20 mouse cellular contexts compared by ENCODE assay signal in the genomic region with DNA sequence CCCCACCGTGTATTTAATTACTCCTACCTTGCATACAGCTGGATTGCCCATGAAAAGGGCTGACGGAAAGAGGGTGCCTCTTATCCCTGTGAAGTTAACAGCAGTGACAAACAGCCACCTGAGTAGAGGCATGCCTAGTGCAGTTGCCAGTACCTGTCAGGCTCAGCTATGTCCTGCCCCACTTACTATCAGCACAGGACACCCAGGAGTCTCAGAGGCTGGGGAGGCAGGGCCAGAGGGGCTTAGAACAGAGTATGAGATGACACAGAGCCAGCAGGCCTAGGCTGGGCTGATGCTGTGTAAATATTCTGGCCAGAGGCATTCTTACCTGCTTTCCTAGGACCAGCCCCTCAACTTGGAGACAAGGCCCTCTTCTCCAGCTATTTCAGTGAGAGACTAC. TPM values are rescaled to one million over a fixed set of nuclear protein-coding genes. Genes with fewer than 3 reads are reported as not detected.
A peak's percentile ranks its signal among the peaks of the same experiment; 100 is the strongest.
DNase-seq lines count a peak whose midpoint lies in the region; ATAC-seq and TF ChIP-seq lines count a peak whose summit lies in the region.
"Had no signal": no experiment of that assay in that cellular context is flagged by ENCODE, and none has a peak within 500 bp of the region (broad histone marks: within the 10 kb centered on the region; RNA-seq: fewer than 3 reads in every experiment).

No protein-coding gene starts in this region.

- H3K4me3 ChIP-seq in heart, embryonic 13.5 days: no peak overlapping the region
- no peak overlapping the region for H3K4me3 ChIP-seq in liver, embryonic 11.5 days (ENCODE audit: low read depth, low read length)
- H3K4me3 ChIP-seq in liver, embryonic 14.5 days (ENCODE audit: insufficient read depth in 1 of 2, low read depth in 2 of 2, low read length in 2 of 2): no peak overlapping the region
- no peak overlapping the region for H3K4me3 ChIP-seq in stomach, embryonic 15.5 days (replicated peaks)
- H3K4me3 ChIP-seq: embryonic facial prominence, embryonic 10.5 days; neural tube, embryonic 12.5 days had no signal

- H3K9ac ChIP-seq in heart, embryonic 13.5 days: peak overlapping the region; percentile 56
- peak overlapping the region; percentile 26; the same call in 1 of the 2 replicates for H3K9ac ChIP-seq in liver, embryonic 11.5 days (ENCODE audit: low read depth, low read length)
- H3K9ac ChIP-seq in liver, embryonic 14.5 days (replicated peaks): no peak overlapping the region
- no peak overlapping the region for H3K9ac ChIP-seq in stomach, embryonic 15.5 days
- H3K9ac ChIP-seq: neural tube, embryonic 12.5 days had no signal

- H3K27me3 ChIP-seq in heart, embryonic 13.5 days (replicated peaks): no peaks in the 10 kb centered on the region
- H3K27me3 ChIP-seq in liver, embryonic 11.5 days (replicated peaks; ENCODE audit: control insufficient read depth, insufficient read depth, low read length): no peaks in the 10 kb centered on the region
- no peaks in the 10 kb centered on the region for H3K27me3 ChIP-seq in liver, embryonic 14.5 days (ENCODE audit: control insufficient read depth, insufficient read depth, low read length)
- H3K27me3 ChIP-seq in stomach, embryonic 15.5 days (replicated peaks): no peaks in the 10 kb centered on the region
- H3K27me3 ChIP-seq: neural tube, embryonic 12.5 days had no signal

- intact Hi-C loops in heart, postnatal 25 days (cut with DNase I): no loop called here

- no peak overlapping the region for H3K4me2 ChIP-seq in heart, embryonic 13.5 days
- H3K4me2 ChIP-seq in liver, embryonic 11.5 days: 0 out of 2 replicates have a peak overlapping the region, but pooled peaks have one; percentile 17
- no peak overlapping the region; the same call in 1 of the 2 replicates for H3K4me2 ChIP-seq in liver, embryonic 14.5 days (ENCODE audit: low read depth)
- H3K4me2 ChIP-seq in stomach, embryonic 15.5 days: no peak overlapping the region
- H3K4me2 ChIP-seq: midbrain, embryonic 11.5 days; neural tube, embryonic 12.5 days had no signal

- WGBS in heart, embryonic 13.5 days: 59% methylated on average over 2 of the region's 2 CpGs
- 71% methylated on average over 2 of the region's 2 CpGs for WGBS in liver, embryonic 11.5 days
- 50% methylated on average over 2 of the region's 2 CpGs for WGBS in liver, embryonic 14.5 days (ENCODE audit: insufficient replicate concordance)
- WGBS in stomach, embryonic 15.5 days: 57% methylated on average over 2 of the region's 2 CpGs

- ATAC-seq in heart, embryonic 13.5 days (ENCODE audit: extremely low read depth, insufficient number of reproducible peaks, low FRiP score, low TSS enrichment): no peak
- peak; percentile 30; the same call in 1 of the 2 replicates for ATAC-seq in liver, embryonic 11.5 days (replicated peaks; ENCODE audit: low FRiP score)
- ATAC-seq in liver, embryonic 14.5 days (ENCODE audit: insufficient read depth): peak; percentile 54
- ATAC-seq in stomach, embryonic 15.5 days (ENCODE audit: insufficient read depth, low FRiP score, low read depth): no peak
- ATAC-seq: hindbrain, postnatal 0 days had no signal

- peaks cover 98% of the 10 kb centered on the region for H3K4me1 ChIP-seq in heart, embryonic 13.5 days
- H3K4me1 ChIP-seq in liver, embryonic 11.5 days (replicated peaks; ENCODE audit: control insufficient read depth, insufficient read depth, low read length): peaks cover 86% of the 10 kb centered on the region
- peaks cover 28 to 50% of the 10 kb centered on the region in 2 experiments for H3K4me1 ChIP-seq in liver, embryonic 14.5 days (replicated peaks; ENCODE audit: control insufficient read depth in 2 of 2, insufficient read depth in 2 of 2, low read length in 1 of 2)
- peaks cover 30% of the 10 kb centered on the region for H3K4me1 ChIP-seq in stomach, embryonic 15.5 days

- H3K36me3 ChIP-seq in heart, embryonic 13.5 days: no peaks in the 10 kb centered on the region
- no peaks in the 10 kb centered on the region for H3K36me3 ChIP-seq in liver, embryonic 11.5 days (ENCODE audit: control insufficient read depth, insufficient read depth, low read length)
- no peaks in the 10 kb centered on the region for H3K36me3 ChIP-seq in liver, embryonic 14.5 days (replicated peaks; ENCODE audit: control insufficient read depth, insufficient read depth, low read depth)
- no peaks in the 10 kb centered on the region for H3K36me3 ChIP-seq in stomach, embryonic 15.5 days
- H3K36me3 ChIP-seq: embryonic facial prominence, embryonic 10.5 days; neural tube, embryonic 12.5 days had no signal

- no peak for TF ChIP-seq EP300 in liver, embryonic 14.5 days (IDR thresholded peaks at IDR 0.05; ENCODE audit: low read depth)

- H3K27ac ChIP-seq in heart, embryonic 13.5 days (replicated peaks): peak overlapping the region; percentile 76
- H3K27ac ChIP-seq in liver, embryonic 11.5 days (ENCODE audit: low read depth, low read length): peak overlapping the region; percentile 21
- no peak overlapping the region for H3K27ac ChIP-seq in liver, embryonic 14.5 days
- H3K27ac ChIP-seq in stomach, embryonic 15.5 days: peak overlapping the region; percentile 37; the same call in 1 of the 2 replicates
- H3K27ac ChIP-seq: embryonic facial prominence, embryonic 10.5 days; hindbrain, postnatal 0 days; kidney, postnatal 0 days; neural tube, embryonic 12.5 days had no signal

- DNase-seq in heart, postnatal 25 days (ENCODE audit: low spot score): no peak
- no peak for DNase-seq in liver, embryonic 11.5 days (ENCODE audit: low spot score)
- DNase-seq in liver: no peak
- DNase-seq in liver, embryonic 14.5 days (ENCODE audit: low read depth in 3 of 3, low spot score in 3 of 3): no peak
- no peak for DNase-seq in adipocyte (ENCODE audit: low spot score)
- DNase-seq: adrenal gland, adult 2 months; cerebellum, adult 8-10 months; gastrocnemius, postnatal 10 days; kidney, adult 18-20 months; left cerebral cortex, postnatal 4 days; lung, postnatal 4 days; right cerebral cortex, postnatal 4 days; thymus, postnatal 25 days had no signal

- H3K9me3 ChIP-seq in heart, embryonic 13.5 days: no peaks in the 10 kb centered on the region
- no peaks in the 10 kb centered on the region for H3K9me3 ChIP-seq in liver, embryonic 11.5 days (ENCODE audit: control insufficient read depth, low read length)
- no peaks in the 10 kb centered on the region for H3K9me3 ChIP-seq in liver, embryonic 14.5 days (ENCODE audit: control insufficient read depth, low read length)
- no peaks in the 10 kb centered on the region for H3K9me3 ChIP-seq in stomach, embryonic 15.5 days
- H3K9me3 ChIP-seq: embryonic facial prominence, embryonic 10.5 days; neural tube, embryonic 12.5 days had no signal

- no peak for TF ChIP-seq CTCF in liver, embryonic 14.5 days (IDR thresholded peaks at IDR 0.05; ENCODE audit: low read depth)

RNA-seq across cellular contexts. Expression of a gene that starts 48.0 kb away (rescaled TPM):
- polyA plus RNA-seq in heart, embryonic 13.5 days (2015; fragmentation: Nextera tagmentation; extraction: Ambion mirVana): 5.1 and 6.6 TPM in 2 replicates
- 10 to 100 TPM; 42.5 to 50.9 TPM for total RNA-seq in heart, postnatal 25 days (2021)
- 5.1 and 5.9 TPM in 2 replicates for polyA plus RNA-seq in liver, embryonic 11.5 days (2014; fragmentation: Nextera tagmentation; extraction: Ambion mirVana)
- polyA plus RNA-seq in liver, embryonic 14.5 days (2012; rRNA removed): 4.7 and 5.8 TPM in 2 replicates
- 1.9 and 2.1 TPM in 2 replicates for polyA plus RNA-seq in liver, embryonic 14.5 days (2014; fragmentation: Nextera tagmentation; extraction: Ambion mirVana)
- 5.1 and 5.2 TPM in 2 replicates for polyA plus RNA-seq in stomach, embryonic 15.5 days (2015; fragmentation: Nextera tagmentation; extraction: Ambion mirVana)

Comparison
In these comparisons a context has a peak if more than half of its experiments do, and no peak if none do; other contexts are left out.
1. H3K9ac ChIP-seq: peak in heart, embryonic 13.5 days (single experiment) and liver, embryonic 11.5 days (single experiment); none in liver, embryonic 14.5 days (single experiment) and stomach, embryonic 15.5 days (single experiment).
2. ATAC-seq: peak in liver, embryonic 11.5 days (single experiment) and liver, embryonic 14.5 days (single experiment); none in heart, embryonic 13.5 days (single experiment) and stomach, embryonic 15.5 days (single experiment).